Mouse (Mus musculus) testis, adult 2 months (tissue): ENCODE results near the gene Mroh2b. TPM values are rescaled to one million over a fixed set of nuclear protein-coding genes. Genes with fewer than 3 reads are reported as not detected.

Source experiments
- H3K27ac ChIP-seq: fragments of 200-500 bp; 2 replicates; pipeline ENCODE4 v1.5.1; 2012; ENCODE audit warnings: low read depth, low read length; ENCODE audit not compliant: control insufficient read depth, insufficient read depth
- H3K27me3 ChIP-seq: fragments of 200-500 bp; 2 replicates; pipeline ENCODE4 v1.6.1; 2012; ENCODE audit warnings: mild to moderate bottlenecking, low read length, moderate library complexity; ENCODE audit not compliant: control insufficient read depth, insufficient read depth
- H3K36me3 ChIP-seq: fragments of 200-500 bp; 2 replicates; pipeline ENCODE4 v1.6.1; 2012; ENCODE audit warnings: mild to moderate bottlenecking, low read length; ENCODE audit not compliant: control insufficient read depth, insufficient read depth
- H3K4me1 ChIP-seq: fragments of 200-500 bp; 2 replicates; pipeline ENCODE4 v1.6.1; 2012; ENCODE audit warnings: low read length; ENCODE audit not compliant: control insufficient read depth, insufficient read depth
- H3K4me3 ChIP-seq: fragments of 200-500 bp; 2 replicates; pipeline ENCODE4 v1.5.1; 2012; ENCODE audit warnings: low read depth, mild to moderate bottlenecking, low read length, moderate library complexity, mixed read lengths; ENCODE audit not compliant: control insufficient read depth
- CTCF ChIP-seq: fragments of 200-500 bp; IDR thresholded peaks from 2 replicates; pipeline ENCODE4 v1.5.1; 2012; ENCODE audit warnings: low read depth, mild to moderate bottlenecking, inconsistent platforms, low read length, moderate library complexity; ENCODE audit not compliant: control insufficient read depth, insufficient read depth, insufficient replicate concordance
- POLR2A ChIP-seq: fragments of 200-500 bp; IDR thresholded peaks from 2 replicates; pipeline ENCODE4 v1.6.1; 2012; ENCODE audit warnings: low read depth, mild to moderate bottlenecking, inconsistent platforms, low read length, moderate library complexity; ENCODE audit not compliant: control insufficient read depth
- polyA plus RNA-seq: library from polyadenylated mRNA; depleted of rRNA; stranded (reverse); fragments of >200 nt; gene quantifications from 2 replicates; pipeline ENCODE4 v1.2.3, GENCODE M21; 2012; rRNA removed

Gene Mroh2b
- polyA plus RNA-seq, 1 experiment: 312 TPM

DNA sequence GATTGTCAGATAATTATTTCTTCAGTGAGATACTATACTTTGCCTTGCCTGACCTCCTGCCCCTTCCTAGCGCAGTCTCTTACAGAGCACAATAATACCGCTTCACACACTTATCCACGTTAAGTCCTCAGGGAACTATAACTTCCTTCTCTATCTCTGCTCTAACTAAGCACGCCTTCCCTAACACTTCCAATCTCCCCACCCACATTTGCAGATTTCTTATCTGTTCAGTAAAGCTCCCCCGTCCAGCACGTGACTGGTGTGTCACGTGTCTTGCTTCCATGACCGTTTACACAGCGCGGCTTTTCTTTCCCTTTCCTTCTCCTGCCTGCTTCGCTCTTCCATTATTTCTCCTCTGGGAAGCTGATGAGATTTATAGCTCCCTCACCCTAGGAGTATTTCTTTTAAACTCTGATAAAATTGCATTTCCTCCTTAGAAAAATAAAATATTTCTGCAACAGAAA, 111.1 kb downstream of the Mroh2b start:
- peak overlapping the region; percentile 69; the same call in 1 of the 2 replicates for H3K4me3 ChIP-seq
- H3K4me1 ChIP-seq: no peaks in the 10 kb centered on the region; the same call in 1 of the 2 replicates
- TF ChIP-seq POLR2A: peak; percentile 20; the same call in 1 of the 2 replicates
- TF ChIP-seq CTCF: no peak
- no peak overlapping the region for H3K27ac ChIP-seq
- no peaks in the 10 kb centered on the region for H3K27me3 ChIP-seq
- H3K36me3 ChIP-seq: no peaks in the 10 kb centered on the region

Other genes starting within 250 kb of the Mroh2b start
- 0.91 and 1.0 TPM in 2 replicates for gene C6, start 171.6 kb upstream of the Mroh2b start, polyA plus RNA-seq
- gene C7, start 165.0 kb downstream of the Mroh2b start, polyA plus RNA-seq: 13.4 and 18.0 TPM in 2 replicates
- 4.2 and 4.8 TPM in 2 replicates for gene Card6, start 209.8 kb downstream of the Mroh2b start, polyA plus RNA-seq
- gene Rpl37, start 217.9 kb downstream of the Mroh2b start, polyA plus RNA-seq: 559 and 603 TPM in 2 replicates
- gene Prkaa1, start 245.1 kb downstream of the Mroh2b start, polyA plus RNA-seq: 5.6 and 6.3 TPM in 2 replicates